Mouse (Mus musculus) thymus, postnatal 4 days (tissue): ENCODE results near the gene Arl8a.

Experiments
- DNase-seq: peaks from one replicate; pipeline ENCODE4 v3.0.0; 2021

Arl8a gene

GRCm38 (mm10) chr1:135204196-135205126 lies 57.8 kb downstream of the Arl8a start:
- DNase-seq: no peak

DNA sequence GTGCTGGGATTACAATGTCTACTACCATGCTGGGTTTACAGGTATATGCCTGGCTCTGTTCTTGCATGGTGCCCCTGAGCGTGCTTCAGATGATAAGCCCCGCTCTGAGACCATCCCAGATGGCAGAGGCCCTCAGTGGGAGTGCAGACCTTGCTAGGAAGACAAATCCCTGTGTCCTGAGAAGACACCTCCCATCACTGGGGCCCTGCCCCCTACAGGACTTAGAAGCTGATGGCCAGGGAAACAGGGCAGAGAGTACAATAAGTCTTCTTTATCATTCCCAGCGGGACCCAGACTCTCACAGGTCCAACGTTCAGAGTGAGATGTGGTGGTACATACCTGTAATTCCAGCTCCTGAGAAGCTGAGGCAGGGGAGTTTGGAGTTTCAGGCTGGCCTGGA lies 58.6 kb downstream of the Arl8a start:
- DNase-seq: no peak
